ENCODE assay signal across 8 mouse cellular contexts in genomic region chr7:27685681-27686080, GRCm38 (mm10). TPM values are rescaled to one million over a fixed set of nuclear protein-coding genes. Genes with fewer than 3 reads are reported as not detected.
DNase-seq lines count a peak whose midpoint lies in the region; ATAC-seq and TF ChIP-seq lines count a peak whose summit lies in the region.
"Had no signal": no experiment of that assay in that cellular context is flagged by ENCODE, and none has a peak within 500 bp of the region (broad histone marks: within the 10 kb centered on the region; RNA-seq: fewer than 3 reads in every experiment).

No protein-coding gene starts in this region.

- no peak overlapping the region for H3K27ac ChIP-seq in embryonic facial prominence, embryonic 13.5 days
- H3K27ac ChIP-seq in limb, embryonic 14.5 days (replicated peaks; ENCODE audit: low read depth, low read length): no peak overlapping the region
- H3K27ac ChIP-seq in small intestine, adult 2 months (ENCODE audit: insufficient read depth, low read depth, low read length): no peak overlapping the region

- peaks cover 21% of the 10 kb centered on the region for H3K4me1 ChIP-seq in embryonic facial prominence, embryonic 13.5 days
- peaks cover 8% of the 10 kb centered on the region for H3K4me1 ChIP-seq in limb, embryonic 14.5 days (ENCODE audit: control insufficient read depth, insufficient read depth, low read length)
- peaks cover 4% of the 10 kb centered on the region; the same call in 1 of the 2 replicates for H3K4me1 ChIP-seq in small intestine, adult 2 months (ENCODE audit: control insufficient read depth, insufficient read depth, insufficient read length, low read length)

- TF ChIP-seq POLR2A in limb, embryonic 14.5 days (IDR thresholded peaks at IDR 0.05; ENCODE audit: borderline replicate concordance, extremely low read depth, insufficient read depth, insufficient read length): no peak
- no peak for TF ChIP-seq POLR2A in small intestine, adult 2 months (IDR thresholded peaks at IDR 0.05; ENCODE audit: low read depth, low read length)

- 1% methylated on average over 6 of the region's 6 CpGs for WGBS in embryonic facial prominence, embryonic 13.5 days
- WGBS in limb, embryonic 14.5 days: 0% methylated on average over 6 of the region's 6 CpGs
- WGBS in small intestine, adult 2 months: 1% methylated on average over 6 of the region's 6 CpGs

- DNase-seq in thymus, postnatal 0 days (ENCODE audit: low spot score): peak; percentile 27
- no peak for DNase-seq in thymus, postnatal 14 days
- peak; percentile 28 for DNase-seq in limb, embryonic 14.5 days (ENCODE audit: low spot score)
- DNase-seq in thymus, adult 18-20 months: no peak
- no peak for DNase-seq in cerebellum, adult 11-12 months

- no peak for ATAC-seq in embryonic facial prominence, embryonic 13.5 days (ENCODE audit: insufficient number of reproducible peaks, insufficient read depth, low FRiP score, low TSS enrichment, low read depth)
- ATAC-seq in limb, embryonic 14.5 days (ENCODE audit: low FRiP score, low read depth): no peak

- H3K4me2 ChIP-seq in embryonic facial prominence, embryonic 13.5 days: peak overlapping the region; percentile 50
- H3K4me2 ChIP-seq in limb, embryonic 14.5 days (replicated peaks; ENCODE audit: low read depth, low read length, severe bottlenecking): peak overlapping the region; percentile 35

- 0 out of 2 replicates have a peak, but pooled peaks have one; percentile 7 for TF ChIP-seq CTCF in small intestine, adult 2 months (IDR thresholded peaks at IDR 0.05; ENCODE audit: extremely low read depth, insufficient read length, insufficient replicate concordance, low read depth, low read length)

- H3K27me3 ChIP-seq in embryonic facial prominence, embryonic 13.5 days: no peaks in the 10 kb centered on the region
- H3K27me3 ChIP-seq in limb, embryonic 14.5 days (ENCODE audit: control insufficient read depth, insufficient read depth, low read length): no peaks in the 10 kb centered on the region
- no peaks in the 10 kb centered on the region for H3K27me3 ChIP-seq in small intestine, adult 2 months (ENCODE audit: control insufficient read depth, insufficient read depth, low read length)

- peak overlapping the region; percentile 16; the same call in 1 of the 2 replicates for H3K4me3 ChIP-seq in embryonic facial prominence, embryonic 13.5 days
- H3K4me3 ChIP-seq in limb, embryonic 14.5 days (replicated peaks; ENCODE audit: low read length): 0 out of 2 replicates have a peak overlapping the region, but pooled peaks have one; percentile 7
- no peak overlapping the region for H3K4me3 ChIP-seq in small intestine, adult 2 months (ENCODE audit: low read depth, low read length)

- no peaks in the 10 kb centered on the region for H3K36me3 ChIP-seq in embryonic facial prominence, embryonic 13.5 days
- no peaks in the 10 kb centered on the region for H3K36me3 ChIP-seq in limb, embryonic 14.5 days (ENCODE audit: control insufficient read depth, insufficient read depth, low read length)
- no peaks in the 10 kb centered on the region for H3K36me3 ChIP-seq in small intestine, adult 2 months (ENCODE audit: control insufficient read depth, insufficient read depth, low read length)

- peak overlapping the region; percentile 46 for H3K9ac ChIP-seq in embryonic facial prominence, embryonic 13.5 days
- no peak overlapping the region for H3K9ac ChIP-seq in limb, embryonic 14.5 days (ENCODE audit: low read depth, low read length, severe bottlenecking)

- no peaks in the 10 kb centered on the region for H3K9me3 ChIP-seq in embryonic facial prominence, embryonic 13.5 days
- no peaks in the 10 kb centered on the region for H3K9me3 ChIP-seq in limb, embryonic 14.5 days (ENCODE audit: control insufficient read depth, low read length)

RNA-seq across cellular contexts. Expression of gene Zfp607b, which starts 3.5 kb away (rescaled TPM):
- polyA plus RNA-seq in thymus, postnatal 0 days (2015; fragmentation: Nextera tagmentation; extraction: Ambion mirVana): 2.8 and 3.5 TPM in 2 replicates
- polyA plus RNA-seq in embryonic facial prominence, embryonic 13.5 days (2015; fragmentation: Nextera tagmentation; extraction: Ambion mirVana): 5.3 TPM in 2 replicates
- 1.9 and 3.2 TPM in 2 replicates for polyA plus RNA-seq in limb, embryonic 14.5 days (2012; rRNA removed)
- 3.0 and 4.9 TPM in 2 replicates for polyA plus RNA-seq in limb, embryonic 14.5 days (2014; fragmentation: Nextera tagmentation; extraction: Ambion mirVana)
- 0.06 and 0.56 TPM in 2 replicates for polyA plus RNA-seq in small intestine, adult 2 months (2012; rRNA removed)

RNA-seq across cellular contexts. Expression of gene Map3k10, which starts 11.3 kb away (rescaled TPM):
- 5.2 and 7.2 TPM in 2 replicates for polyA plus RNA-seq in thymus, postnatal 0 days (2015; fragmentation: Nextera tagmentation; extraction: Ambion mirVana)
- 9.3 and 13.0 TPM in 2 replicates for polyA plus RNA-seq in embryonic facial prominence, embryonic 13.5 days (2015; fragmentation: Nextera tagmentation; extraction: Ambion mirVana)
- polyA plus RNA-seq in limb, embryonic 14.5 days (2012; rRNA removed): 34.4 and 42.9 TPM in 2 replicates
- 8.8 and 10.6 TPM in 2 replicates for polyA plus RNA-seq in limb, embryonic 14.5 days (2014; fragmentation: Nextera tagmentation; extraction: Ambion mirVana)
- polyA plus RNA-seq in small intestine, adult 2 months (2012; rRNA removed): 11.1 and 16.8 TPM in 2 replicates

RNA-seq across cellular contexts. Expression of gene Ttc9b, which starts 32.0 kb away (rescaled TPM):
- not detected in 2 replicates for polyA plus RNA-seq in thymus, postnatal 0 days (2015; fragmentation: Nextera tagmentation; extraction: Ambion mirVana)
- polyA plus RNA-seq in embryonic facial prominence, embryonic 13.5 days (2015; fragmentation: Nextera tagmentation; extraction: Ambion mirVana): 1.1 TPM in 2 replicates
- 0.14 and 0.24 TPM in 2 replicates for polyA plus RNA-seq in limb, embryonic 14.5 days (2012; rRNA removed)
- polyA plus RNA-seq in limb, embryonic 14.5 days (2014; fragmentation: Nextera tagmentation; extraction: Ambion mirVana): 0.10 and 0.21 TPM in 2 replicates
- polyA plus RNA-seq in small intestine, adult 2 months (2012; rRNA removed): 0.15 and 0.22 TPM in 2 replicates
- polyA plus RNA-seq: gonadal fat pad, adult 2 months had no signal

RNA-seq across cellular contexts. Expression of gene Zfp60, which starts 45.5 kb away (rescaled TPM):
- 13.5 and 14.8 TPM in 2 replicates for polyA plus RNA-seq in thymus, postnatal 0 days (2015; fragmentation: Nextera tagmentation; extraction: Ambion mirVana)
- 47.9 and 49.9 TPM in 2 replicates for polyA plus RNA-seq in embryonic facial prominence, embryonic 13.5 days (2015; fragmentation: Nextera tagmentation; extraction: Ambion mirVana)
- polyA plus RNA-seq in limb, embryonic 14.5 days (2012; rRNA removed): 10.0 and 11.6 TPM in 2 replicates
- polyA plus RNA-seq in limb, embryonic 14.5 days (2014; fragmentation: Nextera tagmentation; extraction: Ambion mirVana): 32.6 and 36.5 TPM in 2 replicates
- 0.18 and 0.38 TPM in 2 replicates for polyA plus RNA-seq in small intestine, adult 2 months (2012; rRNA removed)

Comparison
In these comparisons a context has a peak if more than half of its experiments do, and no peak if none do; other contexts are left out.
1. DNase-seq: peak in thymus, postnatal 0 days (single experiment) and limb, embryonic 14.5 days (single experiment); none in thymus, postnatal 14 days (single experiment), thymus, adult 18-20 months (0 of 2) and cerebellum, adult 11-12 months (single experiment).